Mouse (Mus musculus) heart, adult 2 months (tissue): ENCODE measurements around the gene Slc22a29. TPM values are rescaled to one million over a fixed set of nuclear protein-coding genes. Genes with fewer than 3 reads are reported as not detected.
"Not testable (repeated sequence)": the region's sequence is repeated elsewhere in the genome, so short reads cannot be mapped to it uniquely, and the experiment has no call there.

Experiments
- DNase-seq, 2 experiments: peaks; one replicate each; pipeline ENCODE4 v3.0.0; 2021
- H3K27ac ChIP-seq: fragments of 200-600 bp; 2 replicates; pipeline ENCODE4 v1.8.1; 2022
- H3K27me3 ChIP-seq: fragments of 200-500 bp; 2 replicates; pipeline ENCODE4 v1.6.1; 2012; ENCODE audit warnings: mild to moderate bottlenecking, low read length, inconsistent platforms, mixed read lengths; ENCODE audit not compliant: control insufficient read depth, insufficient read depth
- H3K36me3 ChIP-seq: fragments of 200-500 bp; 2 replicates; pipeline ENCODE4 v1.6.1; 2012; ENCODE audit warnings: low read length, inconsistent platforms; ENCODE audit not compliant: control insufficient read depth, insufficient read depth
- H3K4me1 ChIP-seq: fragments of 200-500 bp; 2 replicates; pipeline ENCODE4 v1.6.1; 2011; ENCODE audit warnings: low read length; ENCODE audit not compliant: control insufficient read depth, insufficient read depth
- H3K4me3 ChIP-seq: fragments of 200-600 bp; 2 replicates; pipeline ENCODE4 v1.8.1; 2022
- H3K79me2 ChIP-seq: fragments of 200-500 bp; replicated peaks from 2 replicates; pipeline ENCODE4 v1.6.1; 2012; ENCODE audit warnings: mild to moderate bottlenecking, inconsistent platforms, low read length, moderate library complexity, mixed read lengths; ENCODE audit not compliant: control insufficient read depth, insufficient read depth
- H3K9ac ChIP-seq: fragments of 200-500 bp; 2 replicates; pipeline ENCODE4 v1.6.1; 2012; ENCODE audit warnings: low read depth, mild to moderate bottlenecking, control low read depth, inconsistent platforms, low read length, mixed read lengths
- CTCF ChIP-seq: fragments of 200-600 bp; IDR thresholded peaks from 2 replicates; pipeline ENCODE4 v1.8.1; 2022; ENCODE audit warnings: antibody characterized with exemption, mild to moderate bottlenecking, moderate library complexity
- EP300 ChIP-seq: fragments of 200-500 bp; IDR thresholded peaks from 2 replicates; pipeline ENCODE4 v1.6.1; 2011; ENCODE audit warnings: low read depth, low read length, control low read depth; ENCODE audit not compliant: insufficient read depth
- POLR2A ChIP-seq: fragments of 200-500 bp; IDR thresholded peaks from 2 replicates; pipeline ENCODE4 v1.6.1; 2011; ENCODE audit warnings: mild to moderate bottlenecking, low read depth, low read length, control low read depth; ENCODE audit not compliant: insufficient read depth
- WGBS: fragments of 180-500 bp; shearing (Covaris S2); methylation state at CpG from one replicate; pipeline ENCODE4 v1.1.7; 2018; 5-methylcytosine and 5-hydroxymethylcytosine counted together
- intact Hi-C: fragments of 180-260 bp; cut with DNase I; formaldehyde crosslinking; loops from one replicate; pipeline ENCODE4 v1.15.1; 2025
- long read RNA-seq: library from polyadenylated mRNA; stranded (forward); transcript quantifications from one replicate; pipeline ENCODE4 v2.0.0, GENCODE M21; 2021
- polyA plus RNA-seq: library from polyadenylated mRNA; depleted of rRNA; stranded (reverse); fragments of >200 nt; gene quantifications from 2 replicates; pipeline ENCODE4 v1.2.3, GENCODE M21; 2012; rRNA removed
- total RNA-seq, 2 experiments: library from RNA; stranded (reverse); gene quantifications; 2 replicates each; pipeline ENCODE4 v1.2.3; 2021

Slc22a29 gene
- total RNA-seq (not detected), polyA plus RNA-seq (not detected in 2 replicates)
- long read RNA-seq = 0 reads

DNA sequence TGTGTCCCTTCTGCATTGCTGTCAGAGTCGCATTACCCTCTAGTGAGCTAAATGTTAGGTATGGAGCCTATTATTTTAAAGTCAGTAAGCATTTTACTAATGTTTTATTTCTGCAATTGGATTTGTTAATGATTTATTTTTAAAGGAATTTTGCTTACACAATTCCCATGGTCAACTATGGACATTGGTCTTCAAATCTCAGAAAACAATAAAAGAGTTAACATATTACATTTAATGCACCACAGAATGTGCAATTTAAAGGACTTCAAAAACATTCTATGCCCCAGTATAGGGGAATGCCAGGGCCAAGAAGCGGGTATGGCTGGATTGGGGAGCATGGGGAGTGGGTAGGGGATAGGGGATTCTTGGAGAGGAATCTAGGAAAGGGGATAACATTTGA lies at the start of gene Slc22a29:
Slc22a29 (minus strand) TSS at position 101 of the 400 bp plus-strand sequence.
- Histone ChIP-seq H3K27me3 (no peaks in the 10 kb centered on the region), H3K36me3 (no peaks in the 10 kb centered on the region), H3K9ac (no peak within 1 kb of the TSS), H3K27ac (no peak within 1 kb of the TSS), H3K4me3 (no peak within 1 kb of the TSS), H3K4me1 (no peaks in the 10 kb centered on the region), H3K79me2 (no peaks in the 10 kb centered on the region)
- intact Hi-C loops = no loop called here
- WGBS = 71% methylated on average over 2 of the region's 2 CpGs
- no peak for DNase-seq
- TF ChIP-seq CTCF (no peak), EP300 (no peak), POLR2A (no peak)

DNA sequence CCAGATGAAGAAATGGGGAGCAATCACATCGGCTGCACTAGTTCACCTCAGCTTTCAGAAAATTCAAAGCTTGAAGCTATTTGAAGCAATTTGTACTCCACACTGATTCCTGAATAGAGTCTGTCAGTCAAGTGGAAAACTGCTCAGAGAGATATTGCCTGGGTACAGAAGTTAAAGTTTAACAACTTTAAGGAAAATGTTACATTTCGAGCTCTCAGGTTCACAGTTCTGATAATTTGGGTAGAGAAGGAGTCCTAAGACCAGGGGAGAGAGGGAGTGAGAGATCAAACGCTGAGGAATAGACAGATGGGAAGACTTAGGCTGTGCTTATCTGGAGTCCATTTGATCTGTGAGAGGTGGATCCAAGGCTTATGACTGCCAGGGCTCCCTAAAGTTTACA lies 46.6 kb upstream of the Slc22a29 start:
- intact Hi-C loops = no loop called here
- no peak overlapping the region for H3K4me3 ChIP-seq
- no peak for DNase-seq
- no peaks in the 10 kb centered on the region for H3K79me2 ChIP-seq
- no peak overlapping the region for H3K27ac ChIP-seq
- H3K36me3 ChIP-seq = no peaks in the 10 kb centered on the region
- TF ChIP-seq EP300 = no peak
- TF ChIP-seq POLR2A = no peak
- TF ChIP-seq CTCF = no peak
- WGBS = 68% methylated on average over 3 of the region's 3 CpGs
- H3K4me1 ChIP-seq = no peaks in the 10 kb centered on the region
- no peak overlapping the region for H3K9ac ChIP-seq
- H3K27me3 ChIP-seq = no peaks in the 10 kb centered on the region

DNA sequence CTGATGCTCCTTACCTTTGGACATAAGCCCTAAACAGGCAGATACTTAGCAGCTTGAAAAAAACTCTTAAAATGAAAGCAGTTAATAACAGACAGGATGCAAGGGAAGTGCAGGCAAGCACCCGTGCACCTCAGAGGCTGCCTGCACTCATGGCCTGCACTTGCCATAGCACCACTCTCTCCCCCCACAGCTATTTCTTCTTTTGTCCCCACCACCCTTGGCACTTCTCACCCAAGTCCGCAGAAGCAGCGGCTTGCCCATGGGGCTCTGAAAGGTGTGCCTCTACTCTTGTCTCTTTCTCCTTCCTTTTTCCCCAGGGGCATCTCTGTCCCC lies 34.0 kb upstream of the Slc22a29 start:
- H3K36me3 ChIP-seq = no peaks in the 10 kb centered on the region
- DNase-seq = peak in 1 of 2 experiments; percentile 12
- TF ChIP-seq EP300 = no peak
- no peak for TF ChIP-seq POLR2A
- TF ChIP-seq CTCF = no peak
- H3K27me3 ChIP-seq = no peaks in the 10 kb centered on the region
- H3K9ac ChIP-seq = no peak overlapping the region; the same call in 1 of the 2 replicates
- H3K79me2 ChIP-seq = no peaks in the 10 kb centered on the region
- H3K4me1 ChIP-seq = no peaks in the 10 kb centered on the region
- no peak overlapping the region for H3K27ac ChIP-seq
- 27% methylated on average over 3 of the region's 3 CpGs for WGBS
- peak overlapping the region; percentile 44; the same call in 1 of the 2 replicates for H3K4me3 ChIP-seq
- intact Hi-C loops = no loop called here

DNA sequence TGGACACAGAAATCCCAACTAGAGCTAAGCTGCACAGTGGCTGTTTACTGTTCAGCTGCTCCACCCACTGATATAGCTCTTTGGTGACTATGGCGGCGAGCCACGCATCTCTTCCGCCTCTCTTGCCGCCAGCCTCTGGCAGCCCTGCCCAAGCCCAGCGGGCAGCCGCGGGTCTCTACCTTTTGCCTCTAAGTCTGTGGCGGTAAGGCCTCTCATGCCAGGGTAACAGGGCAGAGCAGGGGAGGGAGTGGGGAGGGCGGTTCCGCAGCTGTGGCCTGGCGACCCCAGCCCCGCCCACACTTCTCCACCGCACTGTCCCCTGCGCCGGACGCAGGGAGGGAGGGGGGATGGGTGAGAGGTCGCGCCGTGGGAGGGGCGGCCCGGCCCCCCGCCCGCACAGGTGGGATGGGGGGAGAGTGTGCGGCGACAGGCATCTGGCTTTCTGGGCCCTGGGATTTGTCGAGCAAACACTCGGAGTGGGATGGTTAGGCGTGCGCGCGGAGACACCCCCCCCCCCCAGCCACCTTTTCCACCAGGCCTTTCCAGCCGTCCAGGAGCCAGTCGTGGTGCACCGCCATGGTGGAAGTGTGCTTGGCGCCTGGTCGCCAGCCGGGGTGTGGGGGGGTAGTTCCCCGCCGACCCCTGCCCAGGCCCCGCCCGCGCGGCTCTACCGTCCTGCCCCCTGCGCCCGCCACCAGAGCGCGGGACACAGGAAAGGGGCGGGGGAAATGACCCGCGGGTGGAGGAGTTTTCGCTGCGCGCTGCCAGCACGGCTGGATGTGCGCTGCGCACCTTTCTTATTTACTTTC lies 33.4 kb upstream of the Slc22a29 start:
- Histone ChIP-seq H3K79me2 (no peaks in the 10 kb centered on the region), H3K4me3 (peak overlapping the region; percentile 44), H3K27me3 (no peaks in the 10 kb centered on the region), H3K36me3 (no peaks in the 10 kb centered on the region), H3K9ac (peak overlapping the region; percentile 67), H3K4me1 (no peaks in the 10 kb centered on the region), H3K27ac (0 out of 2 replicates have a peak overlapping the region, but pooled peaks have one; percentile 36)
- no peak for TF ChIP-seq POLR2A
- no peak for TF ChIP-seq EP300
- no peak for TF ChIP-seq CTCF
- intact Hi-C loops = no loop called here
- 6% methylated on average over 56 of the region's 58 CpGs for WGBS
- peak; percentile 50 to 56 for DNase-seq

DNA sequence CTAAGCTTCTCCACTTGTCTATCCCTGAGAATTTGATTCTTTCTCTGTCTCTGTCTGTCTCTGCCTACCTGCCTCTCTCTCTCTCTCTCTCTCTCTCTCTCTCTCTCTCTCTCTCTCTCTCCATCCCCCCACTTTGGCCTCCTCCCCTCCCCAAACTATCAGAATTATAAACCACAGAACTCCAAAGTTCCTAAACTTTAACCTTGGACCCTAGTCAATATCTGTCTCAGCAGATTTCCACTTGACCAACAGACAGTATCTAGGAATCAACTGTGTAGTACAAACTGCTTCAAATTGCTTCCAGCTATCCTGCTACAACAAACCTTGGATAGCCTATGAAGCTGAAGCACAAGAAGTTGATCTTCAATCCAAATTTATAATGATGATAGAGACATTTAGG lies 10.2 kb upstream of the Slc22a29 start:
- no peak overlapping the region for H3K9ac ChIP-seq
- intact Hi-C loops = no loop called here
- no peaks in the 10 kb centered on the region for H3K79me2 ChIP-seq
- H3K4me1 ChIP-seq = no peaks in the 10 kb centered on the region
- no peaks in the 10 kb centered on the region for H3K36me3 ChIP-seq
- no peak for DNase-seq
- H3K27me3 ChIP-seq = no peaks in the 10 kb centered on the region
- no peak overlapping the region for H3K27ac ChIP-seq
- H3K4me3 ChIP-seq = no peak overlapping the region
- no peak for TF ChIP-seq POLR2A
- TF ChIP-seq CTCF = no peak
- TF ChIP-seq EP300 = no peak

DNA sequence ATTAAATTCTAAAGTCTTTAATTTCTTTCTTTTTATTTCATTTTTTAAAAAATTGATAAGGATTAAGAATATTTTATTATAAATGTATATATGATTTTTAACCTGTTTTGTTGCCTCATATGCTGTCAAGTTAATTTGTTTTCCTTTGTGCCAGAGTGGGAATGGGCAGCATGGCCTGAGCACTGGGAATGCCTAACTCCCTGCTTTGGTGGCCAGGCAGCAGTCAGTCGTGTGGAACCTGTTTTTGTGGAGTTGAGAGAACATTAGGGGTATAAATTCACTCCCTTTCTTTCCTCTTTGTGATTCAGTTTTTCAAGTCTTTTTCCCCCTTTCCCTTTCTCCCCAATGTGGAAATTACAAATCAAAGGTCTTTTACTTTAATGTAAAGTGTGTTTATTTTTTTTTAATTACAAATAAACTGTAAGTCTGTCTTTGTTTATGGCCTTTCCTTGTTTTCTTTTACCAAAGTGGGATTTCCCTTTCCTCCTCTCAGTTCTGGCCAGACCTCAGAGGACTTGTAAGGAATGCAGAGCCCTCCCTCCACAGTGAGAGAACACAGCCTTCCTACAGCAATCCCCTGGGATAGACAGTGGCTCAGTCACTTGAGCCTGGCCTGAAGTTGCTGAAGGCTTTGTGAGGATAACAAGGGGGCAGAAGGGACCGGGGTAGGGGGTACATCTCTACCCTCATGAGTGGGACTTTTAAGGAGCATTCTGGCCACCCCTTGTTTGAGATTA lies 69.7 kb downstream of the Slc22a29 start:
- Histone ChIP-seq H3K4me1 (no peaks in the 10 kb centered on the region), H3K4me3 (no peak overlapping the region), H3K79me2 (no peaks in the 10 kb centered on the region), H3K27ac (no peak overlapping the region), H3K9ac (no peak overlapping the region), H3K27me3 (no peaks in the 10 kb centered on the region), H3K36me3 (no peaks in the 10 kb centered on the region)
- intact Hi-C loops = no loop called here
- DNase-seq = no peak
- TF ChIP-seq EP300 (no peak), POLR2A (no peak), CTCF (no peak)
- 40% methylated on average over 2 of the region's 2 CpGs for WGBS

DNA sequence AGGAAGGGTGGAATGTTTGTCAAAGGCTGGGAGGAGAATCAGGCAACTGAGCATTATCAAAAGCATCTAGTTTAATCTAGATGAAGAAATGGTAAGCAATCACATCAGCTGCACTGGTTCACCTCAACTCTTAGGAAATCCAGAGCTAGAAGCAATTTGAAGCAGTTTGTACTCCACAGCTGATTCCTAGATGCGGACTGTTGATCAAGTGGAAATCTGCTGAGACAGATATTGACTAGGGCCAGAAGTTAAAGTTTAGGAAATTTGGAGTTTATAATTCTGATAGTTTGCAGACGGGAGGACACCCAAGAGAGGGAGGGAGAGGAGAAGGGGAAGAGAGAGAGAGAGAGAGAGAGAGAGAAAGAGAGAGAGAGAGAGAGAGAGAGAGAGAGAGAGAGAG lies 76.0 kb downstream of the Slc22a29 start:
- H3K36me3 ChIP-seq, H3K79me2 ChIP-seq, H3K9ac ChIP-seq, DNase-seq, intact Hi-C loops, H3K27me3 ChIP-seq, H3K4me1 ChIP-seq, H3K4me3 ChIP-seq, H3K27ac ChIP-seq: not testable (repeated sequence)
- 65% methylated on average over 2 of the region's 2 CpGs for WGBS

DNA sequence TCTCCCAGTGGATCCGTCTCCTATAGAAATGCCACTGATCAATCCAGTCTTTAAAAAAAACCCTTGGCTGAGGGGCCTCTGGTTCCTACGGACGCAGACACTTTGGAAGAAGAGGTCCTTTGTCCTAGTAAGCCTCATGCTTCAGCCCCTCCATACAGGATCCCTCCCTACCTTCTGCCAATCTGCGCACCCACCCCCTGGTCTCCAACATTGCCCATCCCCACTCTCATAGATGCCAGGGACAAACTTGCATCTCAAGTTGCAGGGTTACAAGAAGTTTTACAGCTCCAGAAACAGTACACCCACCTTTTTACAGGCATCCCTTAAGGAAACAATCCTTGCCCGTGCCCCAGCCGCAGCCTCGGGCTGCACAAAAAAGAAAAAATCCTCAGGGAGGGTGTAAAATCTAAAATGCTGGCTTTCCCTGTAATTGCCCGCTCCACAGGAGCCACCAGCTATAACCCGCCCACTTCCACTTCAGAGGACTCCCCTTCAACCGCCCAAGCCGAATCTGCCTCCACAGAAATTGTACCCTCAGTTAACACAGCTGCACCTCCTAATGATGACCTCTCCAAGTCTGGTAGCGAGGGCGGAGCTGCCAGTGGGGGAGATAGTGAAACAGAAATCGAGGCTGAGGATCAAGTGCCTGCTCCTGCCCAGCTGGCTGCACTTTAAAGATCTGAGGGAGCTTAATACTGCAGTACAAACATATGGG lies 84.4 kb downstream of the Slc22a29 start:
- WGBS = 66% methylated on average over 14 of the region's 14 CpGs
- H3K4me1 ChIP-seq = not testable (repeated sequence)

More for the DNA sequence above, 84.4 kb downstream of the Slc22a29 start:
- H3K79me2 ChIP-seq, intact Hi-C loops, H3K4me3 ChIP-seq, H3K36me3 ChIP-seq, DNase-seq, H3K27ac ChIP-seq, H3K9ac ChIP-seq, H3K27me3 ChIP-seq: not testable (repeated sequence)
